Mouse (Mus musculus): Measurements from ENCODE around the gene Pou6f2.

- TF ChIP-seq CTCF (IDR thresholded peaks at IDR 0.05; ENCODE audit: borderline replicate concordance, extremely low read depth, insufficient read depth, insufficient read length), result no peak
- TF ChIP-seq POLR2A (IDR thresholded peaks at IDR 0.05; ENCODE audit: borderline replicate concordance, extremely low read depth, insufficient read depth, insufficient read length, poor library complexity, severe bottlenecking), result no peak
Measured at GRCm38 (mm10) chr13:18439858-18440257, 42.4 kb upstream of the Pou6f2 start.

All from brain, embryonic 14.5 days (tissue).